Mouse (Mus musculus): ENCODE measurements around the gene Plin5.

DNA sequence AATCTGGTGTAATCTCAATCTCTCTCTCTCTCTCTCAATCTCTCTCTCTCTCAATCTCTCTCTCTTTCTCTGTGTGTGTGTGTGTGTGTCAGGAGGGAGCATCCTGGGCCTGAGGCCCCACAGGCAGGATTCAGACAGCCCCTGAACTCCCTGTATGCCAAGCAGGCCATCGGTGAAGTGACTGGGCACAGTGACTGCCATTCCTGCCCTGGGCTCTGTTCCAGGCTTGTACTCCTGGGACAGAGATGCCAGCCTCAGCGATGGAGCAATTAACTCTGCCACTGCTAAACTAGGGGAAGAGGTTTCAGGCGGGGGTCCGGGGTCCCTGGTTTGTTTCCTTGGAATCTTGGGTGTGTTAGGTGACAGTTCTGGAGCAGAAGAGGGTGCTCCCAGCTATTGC, 6.8 kb downstream of the Plin5 start:
- no peak for TF ChIP-seq TCF12 (IDR thresholded peaks at IDR 0.05; ENCODE audit: low read depth, low read length)
- TF ChIP-seq CTCF (IDR thresholded peaks at IDR 0.05 in 2 of 3, conservative IDR thresholded peaks at IDR 0.05 in 1 of 3; ENCODE audit: control insufficient read depth in 1 of 3, insufficient read depth in 1 of 3, low read depth in 2 of 3, low read length in 3 of 3, poor library complexity in 1 of 3, severe bottlenecking in 1 of 3): no peak
- TF ChIP-seq USF1 (IDR thresholded peaks at IDR 0.05; ENCODE audit: low read depth, low read length): no peak
- no peak for TF ChIP-seq MEF2A (IDR thresholded peaks at IDR 0.05; ENCODE audit: extremely low read depth, insufficient replicate concordance, low read depth, low read length, poor library complexity, severe bottlenecking)
- TF ChIP-seq POLR2AphosphoS2 (IDR thresholded peaks at IDR 0.05; ENCODE audit: low read length): no peak
- no peak for TF ChIP-seq EP300 (IDR thresholded peaks at IDR 0.05; ENCODE audit: low read depth in 1 of 2, low read length in 2 of 2)
- no peak for TF ChIP-seq HCFC1 (IDR thresholded peaks at IDR 0.05; ENCODE audit: low read depth, low read length)
